Mouse (Mus musculus) forebrain, embryonic 16.5 days (tissue): ENCODE data around the gene Ndufb3. TPM values are rescaled to one million over a fixed set of nuclear protein-coding genes. Genes with fewer than 3 reads are reported as not detected.
"Not testable (repeated sequence)": the region's sequence is repeated elsewhere in the genome, so short reads cannot be mapped to it uniquely, and the experiment has no call there.

Source experiments
- ATAC-seq: fragments of 200-750 bp; cut with Nextera tagmentation; 2 replicates; pipeline ENCODE4 v1.8.0; 2017; ENCODE audit warnings: mild to moderate bottlenecking, moderate library complexity
- H3K27ac ChIP-seq: fragments of 300-500 bp; sonication (generic); 2 replicates; pipeline ENCODE4 v1.5.1; 2014; ENCODE audit warnings: low read length, control low read depth
- H3K27me3 ChIP-seq: fragments of 300-500 bp; sonication (generic); replicated peaks from 2 replicates; pipeline ENCODE4 v1.6.1; 2014; ENCODE audit warnings: low read length; ENCODE audit not compliant: control insufficient read depth, insufficient read depth
- H3K36me3 ChIP-seq: fragments of 300-500 bp; sonication (generic); 2 replicates; pipeline ENCODE4 v1.6.1; 2014; ENCODE audit not compliant: control insufficient read depth, insufficient read depth
- H3K4me1 ChIP-seq: fragments of 300-500 bp; sonication (generic); replicated peaks from 2 replicates; pipeline ENCODE4 v1.6.1; 2014; ENCODE audit warnings: low read length; ENCODE audit not compliant: control insufficient read depth, insufficient read depth
- H3K4me2 ChIP-seq: fragments of 300-500 bp; sonication (generic); 2 replicates; pipeline ENCODE4 v1.6.1; 2014; ENCODE audit warnings: mild to moderate bottlenecking, low read length, control low read depth
- H3K4me3 ChIP-seq: fragments of 300-500 bp; sonication (generic); replicated peaks from 2 replicates; pipeline ENCODE4 v1.5.1; 2014; ENCODE audit warnings: mild to moderate bottlenecking, low read length, control low read depth
- H3K9ac ChIP-seq: fragments of 300-500 bp; sonication (generic); replicated peaks from 2 replicates; pipeline ENCODE4 v1.6.1; 2014; ENCODE audit warnings: low read depth, low read length, control low read depth
- H3K9me3 ChIP-seq: fragments of 300-500 bp; sonication (generic); 2 replicates; pipeline ENCODE4 v1.6.1; 2016; ENCODE audit warnings: low read length; ENCODE audit not compliant: control insufficient read depth
- whole genome bisulfite sequencing: fragments of 180-500 bp; shearing (Covaris S2); extraction: QIAGEN DNeasy Blood & Tissue Kit; methylation state at CpG from one replicate; pipeline ENCODE4 v1.1.7; 2014; 5-methylcytosine and 5-hydroxymethylcytosine counted together
- polyA plus RNA-seq: library from polyadenylated mRNA; unstranded; fragments of >200 nt; fragmentation: Nextera tagmentation; extraction: Ambion mirVana; gene quantifications from 2 replicates; pipeline ENCODE4 v1.2.1, GENCODE M21; 2015

The Ndufb3 gene
- polyA plus RNA-seq, 1 experiment from 2014 or later = 165 TPM

DNA sequence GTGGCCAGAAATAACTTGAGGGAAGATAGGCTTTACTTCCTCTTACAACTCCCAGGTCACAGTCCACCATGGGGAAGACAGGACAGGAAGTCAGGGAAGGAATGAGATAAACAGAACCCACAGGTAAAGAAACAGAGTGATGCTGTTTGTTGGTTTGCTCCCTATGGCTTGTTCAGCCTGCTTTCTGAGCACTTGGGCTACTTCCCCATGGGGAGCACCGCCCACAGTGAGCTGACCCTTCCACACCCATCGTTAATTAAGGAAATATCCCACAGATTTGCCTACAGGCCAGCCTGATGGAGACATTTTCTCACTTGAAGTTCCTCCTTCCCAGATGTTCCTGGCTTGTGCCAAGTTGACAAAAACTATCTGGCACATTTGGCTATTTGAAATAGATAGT lies 42.7 kb downstream of the Ndufb3 start:
- H3K4me2 ChIP-seq, H3K9ac ChIP-seq, H3K9me3 ChIP-seq, ATAC-seq, H3K27ac ChIP-seq, H3K4me1 ChIP-seq, H3K27me3 ChIP-seq, H3K4me3 ChIP-seq, H3K36me3 ChIP-seq: not testable (repeated sequence)
- WGBS = 75% methylated on average over 1 of the region's 2 CpGs

Other genes with a start within 250 kb of the Ndufb3 start
- gene Bzw1, start 193.5 kb upstream of the Ndufb3 start, polyA plus RNA-seq = 375 and 410 TPM in 2 replicates
- gene Clk1, start 162.3 kb upstream of the Ndufb3 start, polyA plus RNA-seq = 192 and 208 TPM in 2 replicates
- 65.8 and 68.1 TPM in 2 replicates for gene Nif3l1, start 141.2 kb upstream of the Ndufb3 start, polyA plus RNA-seq
- gene Ppil3, start 140.9 kb upstream of the Ndufb3 start, polyA plus RNA-seq = 54.1 and 61.4 TPM in 2 replicates
- 29.6 TPM in 2 replicates for gene Orc2, start 81.3 kb upstream of the Ndufb3 start, polyA plus RNA-seq
- gene Fam126b, start 61 bp upstream of the Ndufb3 start, polyA plus RNA-seq = 16.0 and 17.7 TPM in 2 replicates
- gene Als2cr12, start 109.6 kb downstream of the Ndufb3 start, polyA plus RNA-seq = not detected in 2 replicates
- gene Cflar, start 125.1 kb downstream of the Ndufb3 start, polyA plus RNA-seq = 15.8 and 18.1 TPM in 2 replicates
- gene Casp8, start 209.0 kb downstream of the Ndufb3 start, polyA plus RNA-seq = 6.2 and 6.9 TPM in 2 replicates